Mouse (Mus musculus): Measurements from ENCODE around the gene B3galt4. TPM values are rescaled to one million over a fixed set of nuclear protein-coding genes. Genes with fewer than 3 reads are reported as not detected.
"Not testable (repeated sequence)": the region's sequence is repeated elsewhere in the genome, so short reads cannot be mapped to it uniquely, and the experiment has no call there.

Gene B3galt4
- polyA plus RNA-seq (2014; fragmentation: Nextera tagmentation; extraction: Ambion mirVana): 4.0 and 4.3 TPM in 2 replicates

DNA sequence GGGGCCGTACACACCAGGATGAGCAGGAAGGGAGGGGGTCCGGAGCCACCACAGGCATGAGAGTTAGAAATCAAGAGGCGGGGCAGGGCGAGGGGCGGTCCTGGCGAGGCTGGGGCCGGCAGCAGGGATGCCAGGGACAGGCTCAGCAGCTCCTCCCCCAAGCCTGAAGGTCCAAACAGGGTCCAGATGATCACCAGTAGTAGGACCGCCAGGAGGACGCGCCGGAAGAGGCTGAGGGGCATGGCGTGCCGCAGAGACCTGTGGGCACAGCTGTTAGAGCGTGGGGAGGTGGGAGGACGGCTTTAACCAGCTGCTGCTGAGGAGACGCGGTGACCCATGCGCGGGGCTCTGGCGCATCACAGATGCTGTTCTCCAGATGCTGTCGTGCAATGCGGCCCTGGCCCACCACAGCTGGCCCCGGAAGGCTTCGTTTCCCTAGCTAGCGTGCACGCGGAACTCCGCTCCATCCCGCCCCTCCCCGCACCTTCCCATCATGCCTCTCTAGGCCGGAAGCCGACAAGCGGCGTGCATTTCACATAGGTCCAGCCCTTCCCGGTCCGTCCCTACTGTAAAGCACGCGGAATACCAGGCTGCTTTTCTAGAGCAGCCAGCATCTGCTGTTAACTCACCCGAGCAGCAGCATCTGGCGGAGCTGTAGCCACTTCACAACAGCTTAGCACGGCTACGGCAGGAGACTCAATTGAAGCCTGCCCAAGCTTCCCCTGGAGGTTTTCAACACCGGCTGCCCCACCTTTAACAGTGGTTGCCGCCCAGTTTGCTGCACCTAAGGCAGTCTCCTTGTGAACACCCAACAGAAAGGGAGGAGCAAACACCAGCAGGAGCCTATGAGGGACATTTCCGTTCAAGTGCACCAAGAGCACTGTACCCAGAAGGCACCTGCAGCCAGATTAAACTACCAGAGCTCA is at the start of gene B3galt4:
Gene B3galt4 (minus strand): TSS at position 468 of the 926 bp plus-strand sequence.
- WGBS: 1% methylated on average over 39 of the region's 45 CpGs
- H3K27ac ChIP-seq (ENCODE audit: low read depth, low read length): peak within 1 kb of the TSS; percentile 82
- H3K27me3 ChIP-seq (ENCODE audit: control insufficient read depth, insufficient read depth, low read length): no peaks in the 10 kb centered on the region
- peak within 1 kb of the TSS; percentile 51 for H3K4me2 ChIP-seq (ENCODE audit: low read depth, low read length, severe bottlenecking)
- DNase-seq (ENCODE audit: low spot score) (peak; percentile 89), ATAC-seq (replicated peaks; ENCODE audit: low FRiP score) (peak; percentile 66)
- H3K36me3 ChIP-seq (ENCODE audit: control insufficient read depth, insufficient read depth, low read length): peaks cover 12% of the 10 kb centered on the region
- H3K9ac ChIP-seq (ENCODE audit: low read length): peak within 1 kb of the TSS; percentile 66
- H3K4me3 ChIP-seq (ENCODE audit: low read depth, low read length): peak within 1 kb of the TSS; percentile 29
- no peaks in the 10 kb centered on the region for H3K9me3 ChIP-seq (ENCODE audit: control insufficient read depth, low read length)
- H3K4me1 ChIP-seq (replicated peaks; ENCODE audit: control insufficient read depth, insufficient read depth, low read length): peaks cover 34% of the 10 kb centered on the region

DNA sequence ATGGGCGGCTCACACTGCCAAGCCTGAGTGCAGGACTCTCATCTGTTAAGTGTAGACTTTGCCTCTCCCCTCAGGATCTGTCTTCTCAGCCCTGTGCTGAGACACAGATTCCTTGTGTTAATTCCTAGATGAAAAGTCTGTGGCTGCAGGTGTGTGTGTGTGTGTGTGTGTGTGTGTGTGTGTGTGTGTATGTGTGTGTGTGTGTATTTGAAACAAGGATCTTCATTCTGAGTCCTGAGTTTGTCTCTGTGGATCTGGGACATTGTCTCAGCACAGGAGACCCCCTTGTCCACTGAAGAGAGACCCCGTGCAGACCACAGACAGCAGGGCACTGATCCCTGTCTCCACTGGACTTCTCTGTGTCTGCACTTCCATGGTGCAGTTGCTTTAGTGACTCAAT is 49.5 kb upstream of the B3galt4 start:
- not testable (repeated sequence) for H3K4me2 ChIP-seq (ENCODE audit: low read depth, low read length, severe bottlenecking); DNase-seq (ENCODE audit: low spot score); H3K27me3 ChIP-seq (ENCODE audit: control insufficient read depth, insufficient read depth, low read length); H3K9ac ChIP-seq (ENCODE audit: low read length); H3K9me3 ChIP-seq (ENCODE audit: control insufficient read depth, low read length); H3K36me3 ChIP-seq (ENCODE audit: control insufficient read depth, insufficient read depth, low read length); H3K4me1 ChIP-seq (replicated peaks; ENCODE audit: control insufficient read depth, insufficient read depth, low read length); H3K27ac ChIP-seq (ENCODE audit: low read depth, low read length); H3K4me3 ChIP-seq (ENCODE audit: low read depth, low read length); ATAC-seq (replicated peaks; ENCODE audit: low FRiP score)
- WGBS: 58% methylated on average over 2 of the region's 2 CpGs

DNA sequence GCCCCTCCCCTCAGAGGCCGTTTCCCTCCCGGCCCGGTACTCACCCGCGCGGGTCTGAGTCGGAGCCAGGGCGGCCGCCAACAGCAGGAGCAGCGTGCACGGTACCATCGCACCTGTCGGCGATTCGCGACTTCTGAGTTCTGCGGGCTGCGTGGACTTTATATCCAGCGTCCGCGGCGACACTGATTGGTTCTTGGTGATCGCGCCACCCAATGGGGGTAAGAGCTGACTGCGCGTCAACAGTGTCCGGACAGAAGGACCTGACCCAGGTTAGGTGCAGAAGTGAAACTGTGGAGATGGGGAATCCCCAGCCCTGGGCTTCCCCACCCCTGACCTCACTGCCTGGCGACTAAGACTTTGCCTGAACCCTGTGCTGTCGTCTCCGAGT is 48.9 kb upstream of the B3galt4 start, which contains the start of gene H2-K1:
Gene H2-K1 (minus strand): TSS at position 198 of the 388 bp plus-strand sequence.
- ATAC-seq (replicated peaks; ENCODE audit: low FRiP score) (peak; percentile 80), DNase-seq (ENCODE audit: low spot score) (peak; percentile 83)
- Histone ChIP-seq H3K4me1 (replicated peaks; ENCODE audit: control insufficient read depth, insufficient read depth, low read length) (peaks cover 2% of the 10 kb centered on the region; the same call in 1 of the 2 replicates), H3K27me3 (ENCODE audit: control insufficient read depth, insufficient read depth, low read length) (peaks cover 8% of the 10 kb centered on the region; the same call in 1 of the 2 replicates), H3K9me3 (ENCODE audit: control insufficient read depth, low read length) (no peaks in the 10 kb centered on the region), H3K9ac (ENCODE audit: low read length) (peak within 1 kb of the TSS; percentile 64), H3K4me3 (ENCODE audit: low read depth, low read length) (peak within 1 kb of the TSS; percentile 54), H3K4me2 (ENCODE audit: low read depth, low read length, severe bottlenecking) (peak within 1 kb of the TSS; percentile 94), H3K36me3 (ENCODE audit: control insufficient read depth, insufficient read depth, low read length) (no peaks in the 10 kb centered on the region), H3K27ac (ENCODE audit: low read depth, low read length) (no peak within 1 kb of the TSS)
- WGBS: 1% methylated on average over 27 of the region's 30 CpGs

DNA sequence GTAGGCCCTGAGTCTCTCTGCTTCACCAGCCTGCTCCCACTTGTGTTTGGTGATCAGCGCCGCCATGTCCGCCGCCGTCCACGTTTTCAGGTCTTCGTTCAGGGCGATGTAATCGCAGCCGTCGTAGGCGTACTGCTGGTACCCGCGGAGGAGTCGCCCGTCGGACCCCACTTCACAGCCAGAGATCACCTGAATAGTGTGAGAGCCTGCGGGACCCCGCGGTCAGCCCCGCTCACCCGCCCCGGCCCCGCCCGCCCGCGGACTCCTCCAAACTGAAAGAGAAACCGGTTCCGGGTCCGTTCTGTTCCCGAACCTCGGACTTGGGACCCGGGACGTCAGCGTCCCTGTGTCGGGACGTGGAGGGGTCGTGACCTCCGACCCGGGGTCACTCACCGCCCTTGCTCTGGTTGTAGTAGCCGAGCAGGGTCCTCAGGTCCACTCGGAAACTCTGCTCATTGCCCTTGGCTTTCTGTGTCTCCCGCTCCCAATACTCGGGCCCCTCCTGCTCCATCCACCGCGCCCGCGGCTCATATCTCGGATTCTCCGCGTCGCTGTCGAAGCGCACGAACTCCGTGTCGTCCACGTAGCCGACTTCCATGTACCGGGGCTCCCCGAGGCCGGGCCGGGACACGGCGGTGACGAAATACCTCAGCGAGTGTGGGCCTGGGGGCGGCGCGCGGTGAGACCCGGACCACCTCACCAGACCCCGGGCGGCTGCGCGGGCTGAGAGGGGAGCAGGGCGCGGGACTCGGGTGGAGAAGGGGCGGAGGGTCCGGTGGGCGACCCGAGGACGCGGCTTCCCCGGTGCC is 48.3 kb upstream of the B3galt4 start:
- Histone ChIP-seq H3K4me1 (replicated peaks; ENCODE audit: control insufficient read depth, insufficient read depth, low read length) (peaks cover 2% of the 10 kb centered on the region; the same call in 1 of the 2 replicates), H3K4me3 (ENCODE audit: low read depth, low read length) (peak overlapping the region; percentile 54), H3K4me2 (ENCODE audit: low read depth, low read length, severe bottlenecking) (peak overlapping the region; percentile 94), H3K9ac (ENCODE audit: low read length) (peak overlapping the region; percentile 64), H3K36me3 (ENCODE audit: control insufficient read depth, insufficient read depth, low read length) (no peaks in the 10 kb centered on the region), H3K27me3 (ENCODE audit: control insufficient read depth, insufficient read depth, low read length) (peaks cover 8% of the 10 kb centered on the region; the same call in 1 of the 2 replicates), H3K27ac (ENCODE audit: low read depth, low read length) (no peak overlapping the region), H3K9me3 (ENCODE audit: control insufficient read depth, low read length) (no peaks in the 10 kb centered on the region)
- WGBS: 1% methylated on average over 86 of the region's 87 CpGs
- DNase-seq (ENCODE audit: low spot score) (peak; percentile 55), ATAC-seq (replicated peaks; ENCODE audit: low FRiP score) (peak; percentile 42)

DNA sequence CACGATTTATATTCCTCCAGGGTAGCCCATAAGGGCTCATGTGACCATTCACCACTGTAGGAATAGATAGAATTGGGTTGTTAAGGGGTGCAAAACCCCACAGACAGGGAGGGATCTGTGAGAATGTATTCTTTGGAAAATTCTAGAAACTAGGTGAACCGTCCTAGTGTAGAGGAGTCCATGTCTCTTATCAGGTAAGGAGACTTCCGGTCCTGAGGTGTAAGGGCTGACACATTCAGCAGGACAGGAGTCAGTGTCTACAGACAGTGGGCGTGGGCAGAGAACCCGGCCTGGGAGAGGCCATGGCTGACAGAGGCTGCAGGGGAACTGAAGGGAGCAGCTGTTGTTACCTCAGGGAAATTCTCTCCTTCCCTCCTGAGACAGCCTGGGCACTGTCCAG is 47.4 kb upstream of the B3galt4 start:
- H3K27me3 ChIP-seq (ENCODE audit: control insufficient read depth, insufficient read depth, low read length); H3K36me3 ChIP-seq (ENCODE audit: control insufficient read depth, insufficient read depth, low read length); H3K9ac ChIP-seq (ENCODE audit: low read length); H3K4me1 ChIP-seq (replicated peaks; ENCODE audit: control insufficient read depth, insufficient read depth, low read length); H3K4me3 ChIP-seq (ENCODE audit: low read depth, low read length); H3K4me2 ChIP-seq (ENCODE audit: low read depth, low read length, severe bottlenecking); H3K27ac ChIP-seq (ENCODE audit: low read depth, low read length); ATAC-seq (replicated peaks; ENCODE audit: low FRiP score); H3K9me3 ChIP-seq (ENCODE audit: control insufficient read depth, low read length); DNase-seq (ENCODE audit: low spot score): not testable (repeated sequence)
- 62% methylated on average over 5 of the region's 5 CpGs for WGBS

DNA sequence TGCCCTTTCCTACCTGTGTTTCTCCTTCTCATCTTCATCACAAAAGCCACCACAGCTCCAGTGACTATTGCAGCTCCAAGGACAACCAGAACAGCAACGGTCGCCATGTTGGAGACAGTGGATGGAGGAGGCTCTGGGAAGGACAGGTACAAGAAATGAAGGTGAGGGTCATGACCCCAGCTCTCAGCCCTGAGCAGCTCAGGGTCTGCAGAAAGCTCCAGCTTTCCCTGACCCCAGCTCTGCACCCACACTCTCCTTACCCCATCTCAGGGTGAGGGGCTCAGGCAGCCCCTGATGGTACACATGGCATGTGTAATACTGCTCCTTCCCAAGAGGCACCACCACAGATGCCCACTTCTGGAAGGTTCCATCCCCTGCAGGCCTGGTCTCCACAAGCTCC is 45.7 kb upstream of the B3galt4 start:
- H3K27me3 ChIP-seq (ENCODE audit: control insufficient read depth, insufficient read depth, low read length); H3K4me1 ChIP-seq (replicated peaks; ENCODE audit: control insufficient read depth, insufficient read depth, low read length); H3K4me2 ChIP-seq (ENCODE audit: low read depth, low read length, severe bottlenecking); H3K9me3 ChIP-seq (ENCODE audit: control insufficient read depth, low read length); H3K27ac ChIP-seq (ENCODE audit: low read depth, low read length); H3K9ac ChIP-seq (ENCODE audit: low read length); H3K36me3 ChIP-seq (ENCODE audit: control insufficient read depth, insufficient read depth, low read length); H3K4me3 ChIP-seq (ENCODE audit: low read depth, low read length); ATAC-seq (replicated peaks; ENCODE audit: low FRiP score): not testable (repeated sequence)
- 91% methylated on average over 2 of the region's 2 CpGs for WGBS
- DNase-seq (ENCODE audit: low spot score): peak; percentile 35

DNA sequence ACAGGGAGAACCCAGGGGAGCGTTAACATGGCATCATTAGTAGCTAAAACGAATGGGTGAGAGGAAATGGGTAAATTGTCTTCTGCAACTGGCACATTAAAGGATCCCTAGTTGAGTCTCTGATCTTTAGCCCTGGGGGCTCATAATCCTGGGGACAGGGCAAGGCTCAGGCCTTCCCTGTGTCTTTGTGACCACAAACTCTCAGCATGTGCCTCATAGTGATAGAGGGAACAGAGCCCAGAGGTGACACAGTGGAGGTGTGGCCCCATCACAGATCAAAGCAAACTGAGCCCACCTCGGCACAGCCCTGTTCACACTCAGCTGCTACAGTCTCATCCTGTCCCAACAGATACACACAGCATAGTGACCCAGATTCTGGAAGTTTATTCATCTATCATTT is 44.4 kb upstream of the B3galt4 start:
- no peak overlapping the region for H3K27ac ChIP-seq (ENCODE audit: low read depth, low read length)
- no peak overlapping the region for H3K4me3 ChIP-seq (ENCODE audit: low read depth, low read length)
- H3K9ac ChIP-seq (ENCODE audit: low read length): no peak overlapping the region
- H3K4me1 ChIP-seq (replicated peaks; ENCODE audit: control insufficient read depth, insufficient read depth, low read length): peaks cover 2% of the 10 kb centered on the region; the same call in 1 of the 2 replicates
- no peaks in the 10 kb centered on the region for H3K9me3 ChIP-seq (ENCODE audit: control insufficient read depth, low read length)
- H3K27me3 ChIP-seq (ENCODE audit: control insufficient read depth, insufficient read depth, low read length): peaks cover 8% of the 10 kb centered on the region; the same call in 1 of the 2 replicates
- ATAC-seq (replicated peaks; ENCODE audit: low FRiP score) (no peak), DNase-seq (ENCODE audit: low spot score) (no peak)
- H3K4me2 ChIP-seq (ENCODE audit: low read depth, low read length, severe bottlenecking): no peak overlapping the region
- H3K36me3 ChIP-seq (ENCODE audit: control insufficient read depth, insufficient read depth, low read length): no peaks in the 10 kb centered on the region
- 81% methylated on average over 3 of the region's 3 CpGs for WGBS

DNA sequence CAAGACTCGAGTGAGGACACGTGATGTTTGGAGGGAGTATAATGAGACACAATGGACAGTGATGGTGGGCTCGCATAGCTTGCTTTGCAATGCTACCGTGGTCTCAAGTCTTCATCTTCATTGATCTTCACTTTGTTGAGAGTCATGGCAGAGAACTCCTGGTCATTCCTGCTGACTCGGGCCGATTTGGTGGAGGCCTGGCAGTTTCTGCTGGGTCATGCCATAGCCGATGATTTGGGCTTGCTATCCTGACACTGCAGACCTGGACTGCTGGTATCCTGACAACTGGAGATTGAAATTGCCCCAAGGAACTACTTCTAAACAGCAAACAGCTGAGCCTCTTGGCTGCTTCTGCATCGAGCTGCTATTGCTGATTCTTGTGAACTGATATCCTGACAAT is 43.7 kb upstream of the B3galt4 start:
- Histone ChIP-seq H3K9me3 (ENCODE audit: control insufficient read depth, low read length) (no peaks in the 10 kb centered on the region), H3K27ac (ENCODE audit: low read depth, low read length) (no peak overlapping the region), H3K4me1 (replicated peaks; ENCODE audit: control insufficient read depth, insufficient read depth, low read length) (peaks cover under 1% of the 10 kb centered on the region; the same call in 1 of the 2 replicates), H3K4me2 (ENCODE audit: low read depth, low read length, severe bottlenecking) (no peak overlapping the region), H3K36me3 (ENCODE audit: control insufficient read depth, insufficient read depth, low read length) (no peaks in the 10 kb centered on the region), H3K27me3 (ENCODE audit: control insufficient read depth, insufficient read depth, low read length) (peaks cover 5% of the 10 kb centered on the region; the same call in 1 of the 2 replicates), H3K9ac (ENCODE audit: low read length) (no peak overlapping the region), H3K4me3 (ENCODE audit: low read depth, low read length) (no peak overlapping the region)
- 93% methylated on average over 8 of the region's 8 CpGs for WGBS
- DNase-seq (ENCODE audit: low spot score) (no peak), ATAC-seq (replicated peaks; ENCODE audit: low FRiP score) (no peak)
